Mouse (Mus musculus): ENCODE results near the gene Mapkapk2. TPM values are rescaled to one million over a fixed set of nuclear protein-coding genes. Genes with fewer than 3 reads are reported as not detected.

Mapkapk2 gene
- total and polyA plus RNA-seq, 3 experiments: 53.2 to 85.4 TPM; not detected in 1

GRCm38 (mm10) chr1:131118530-131118929 is 20.9 kb upstream of the Mapkapk2 start:
- no peaks in the 10 kb centered on the region for H3K9me3 ChIP-seq (replicated peaks; ENCODE audit: insufficient read depth, low read length)
- no peak overlapping the region for H3K27ac ChIP-seq (ENCODE audit: control insufficient read depth, low read depth, low read length)
- TF ChIP-seq ELF1 (IDR thresholded peaks at IDR 0.05; ENCODE audit: low read depth, low read length) (no peak), MXI1 (IDR thresholded peaks at IDR 0.05; ENCODE audit: low read depth, low read length) (no peak), GATA1 (IDR thresholded peaks at IDR 0.05; ENCODE audit: low read depth, low read length) (0 out of 2 replicates have a peak, but pooled peaks have one; percentile 33), TAL1 (IDR thresholded peaks at IDR 0.05; ENCODE audit: low read length) (no peak), EP300 (IDR thresholded peaks at IDR 0.05; ENCODE audit: low read depth in 1 of 2, low read length in 2 of 2) (peak; percentile 43 to 47; a peak in 3 of 4 replicates), JUND (IDR thresholded peaks at IDR 0.05; ENCODE audit: low read depth, low read length) (no peak), TCF12 (IDR thresholded peaks at IDR 0.05; ENCODE audit: low read depth, low read length) (peak; percentile 53; the same call in 1 of the 2 replicates), BHLHE40 (IDR thresholded peaks at IDR 0.05; ENCODE audit: borderline replicate concordance, low read depth, low read length) (no peak), MEF2A (IDR thresholded peaks at IDR 0.05; ENCODE audit: extremely low read depth, insufficient replicate concordance, low read depth, low read length, poor library complexity, severe bottlenecking) (peak; percentile 60; the same call in 1 of the 2 replicates), NRF1 (IDR thresholded peaks at IDR 0.05; ENCODE audit: insufficient read depth, low read depth, low read length, poor library complexity, severe bottlenecking) (no peak), ETS1 (IDR thresholded peaks at IDR 0.05; ENCODE audit: low read depth, low read length) (peak; percentile 33; the same call in 1 of the 2 replicates), ZNF384 (IDR thresholded peaks at IDR 0.05; ENCODE audit: low read depth, low read length) (peak; percentile 83)
- no peaks in the 10 kb centered on the region for H3K79me2 ChIP-seq (ENCODE audit: control insufficient read depth, insufficient read depth, low read length, poor library complexity)
- no peak overlapping the region for H3K9ac ChIP-seq (ENCODE audit: control insufficient read depth, low read depth, low read length, poor library complexity, severe bottlenecking)
- peaks cover 2 to 9% of the 10 kb centered on the region in 2 experiments; a peak in 3 of 4 replicates for H3K4me1 ChIP-seq (ENCODE audit: control insufficient read depth in 1 of 2, insufficient read depth in 2 of 2, low read length in 2 of 2)
- peak; percentile 46 for DNase-seq (ENCODE audit: low read depth, low spot score)
- H3K36me3 ChIP-seq (ENCODE audit: control insufficient read depth in 1 of 2, insufficient read depth in 2 of 2, low read length in 2 of 2): peaks cover 0 to 7% of the 10 kb centered on the region in 2 experiments; a peak in 2 of 4 replicates
- H3K27me3 ChIP-seq (ENCODE audit: control insufficient read depth in 1 of 2, insufficient read depth in 2 of 2, low read length in 2 of 2): no peaks in the 10 kb centered on the region
- H3K4me3 ChIP-seq (ENCODE audit: control insufficient read depth in 1 of 2, insufficient read depth in 1 of 2, low read depth in 2 of 2, low read length in 2 of 2): peak overlapping the region; percentile 0 to 20; a peak in 1 of 4 replicates

- no peaks in the 10 kb centered on the region for H3K9me3 ChIP-seq (replicated peaks; ENCODE audit: insufficient read depth, low read length)
- H3K9ac ChIP-seq (ENCODE audit: control insufficient read depth, low read depth, low read length, poor library complexity, severe bottlenecking): no peak overlapping the region
- H3K36me3 ChIP-seq (ENCODE audit: control insufficient read depth in 1 of 2, insufficient read depth in 2 of 2, low read length in 2 of 2): peaks cover 0 to 7% of the 10 kb centered on the region in 2 experiments; a peak in 2 of 4 replicates
- peak; percentile 34 for DNase-seq (ENCODE audit: low read depth, low spot score)
- TF ChIP-seq MEF2A (IDR thresholded peaks at IDR 0.05; ENCODE audit: extremely low read depth, insufficient replicate concordance, low read depth, low read length, poor library complexity, severe bottlenecking): no peak
- peak; percentile 12; the same call in 1 of the 2 replicates for TF ChIP-seq SMC3 (IDR thresholded peaks at IDR 0.05; ENCODE audit: low read depth, low read length)
- no peak for TF ChIP-seq GATA1 (IDR thresholded peaks at IDR 0.05; ENCODE audit: low read depth, low read length)
- TF ChIP-seq MAFK (IDR thresholded peaks at IDR 0.05; ENCODE audit: borderline replicate concordance, low read depth, low read length): no peak
- no peak for TF ChIP-seq TBP (IDR thresholded peaks at IDR 0.05; ENCODE audit: low read depth, low read length)
- TF ChIP-seq ZC3H11A (IDR thresholded peaks at IDR 0.05; ENCODE audit: low read depth, low read length): no peak; the same call in 1 of the 2 replicates
- H3K4me3 ChIP-seq (ENCODE audit: control insufficient read depth in 1 of 2, insufficient read depth in 1 of 2, low read depth in 2 of 2, low read length in 2 of 2): no peak overlapping the region
- no peak overlapping the region for H3K27ac ChIP-seq (ENCODE audit: control insufficient read depth, low read depth, low read length)
- peaks cover 0 to 2% of the 10 kb centered on the region in 2 experiments; a peak in 2 of 4 replicates for H3K27me3 ChIP-seq (ENCODE audit: control insufficient read depth in 1 of 2, insufficient read depth in 2 of 2, low read length in 2 of 2)
- peaks cover 2 to 9% of the 10 kb centered on the region in 2 experiments; a peak in 3 of 4 replicates for H3K4me1 ChIP-seq (ENCODE audit: control insufficient read depth in 1 of 2, insufficient read depth in 2 of 2, low read length in 2 of 2)
- no peaks in the 10 kb centered on the region for H3K79me2 ChIP-seq (ENCODE audit: control insufficient read depth, insufficient read depth, low read length, poor library complexity)
Measured at GRCm38 (mm10) chr1:131116430-131117011, 18.9 kb upstream of the Mapkapk2 start.
